Mouse (Mus musculus): ENCODE data around the gene St8sia6.

DNA sequence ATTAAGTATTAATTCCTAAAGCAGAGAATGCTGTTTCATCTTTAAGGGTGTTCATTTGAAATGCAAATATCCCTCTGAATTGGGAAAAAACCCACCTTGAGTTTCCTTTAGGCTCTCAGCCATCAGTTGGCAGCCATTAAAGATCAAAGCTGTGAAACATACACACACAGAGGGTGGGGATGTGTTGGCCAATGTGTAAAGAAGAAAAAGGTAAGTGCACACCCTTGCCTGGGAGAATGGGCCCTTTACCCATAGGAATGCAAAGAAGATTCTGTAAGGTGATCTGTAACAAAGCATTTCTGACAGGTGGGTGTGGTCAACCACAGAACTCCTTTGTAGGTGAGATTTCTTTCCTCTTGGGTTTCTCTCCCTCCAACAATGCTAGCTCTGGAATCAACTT, 96.3 kb downstream of the St8sia6 start:
- TF ChIP-seq CTCF (IDR thresholded peaks at IDR 0.05) (no peak), EP300 (IDR thresholded peaks at IDR 0.05; ENCODE audit: insufficient read depth, low read depth, low read length) (no peak)
